Mouse (Mus musculus): ENCODE data around the gene Palld. TPM values are rescaled to one million over a fixed set of nuclear protein-coding genes. Genes with fewer than 3 reads are reported as not detected.

Palld gene
- total RNA-seq, 2 experiments from 2014 or later, result 151 to 156 TPM

DNA sequence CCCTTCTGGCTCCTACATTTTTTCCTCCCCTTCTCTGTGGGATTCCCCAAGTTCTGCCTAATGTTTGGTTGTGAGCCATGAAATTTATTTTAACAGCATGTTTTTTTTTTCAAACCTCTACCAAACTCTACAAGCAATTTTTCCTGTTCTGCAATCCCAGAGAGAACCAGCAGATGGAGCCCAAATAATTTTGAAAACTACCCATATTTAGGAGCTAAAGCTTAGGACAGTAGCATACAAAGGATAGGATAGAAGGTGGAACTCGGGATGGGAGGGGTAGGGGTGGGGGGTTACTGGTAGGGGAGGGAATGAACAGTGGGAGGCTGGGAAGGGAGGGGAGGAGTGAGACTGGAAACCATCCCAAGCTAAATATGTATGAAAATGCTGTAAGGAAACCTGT, 380.4 kb downstream of the Palld start:
- no peak for DNase-seq (ENCODE audit: low spot score in 2 of 2)

DNA sequence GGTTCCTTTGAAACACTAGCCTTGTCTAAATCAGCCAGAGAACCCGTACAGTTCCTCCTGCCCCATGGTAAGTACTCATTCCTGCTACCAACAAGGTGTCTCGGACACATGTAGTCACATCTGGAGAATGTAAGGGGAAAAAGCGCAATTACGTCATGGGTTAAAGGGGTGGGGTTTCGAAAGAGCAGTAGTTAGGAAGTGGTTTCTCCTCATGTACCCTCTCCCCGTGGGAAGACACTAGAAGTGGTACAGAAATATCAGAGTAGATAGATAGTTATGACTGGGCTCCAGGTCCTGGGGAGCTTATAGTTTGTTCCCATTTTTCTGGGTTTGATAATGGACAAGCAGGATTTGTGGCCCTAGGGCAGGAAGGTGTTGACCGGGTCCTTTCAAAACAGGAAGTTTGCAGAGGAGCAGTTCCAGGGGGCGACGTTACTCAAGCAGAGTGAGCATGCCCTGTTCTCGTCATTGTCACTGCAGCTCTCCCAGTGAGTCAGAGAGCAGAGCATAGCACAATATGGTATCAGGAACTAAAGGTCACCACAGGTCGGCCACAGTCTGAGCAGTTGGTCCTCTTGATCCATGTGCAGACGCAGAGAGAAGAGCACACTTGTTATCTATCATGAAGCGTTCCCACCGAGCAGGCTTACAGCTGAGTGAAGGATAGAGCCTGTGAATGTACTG, 384.8 kb downstream of the Palld start:
- DNase-seq (ENCODE audit: low spot score in 2 of 2), result no peak

DNA sequence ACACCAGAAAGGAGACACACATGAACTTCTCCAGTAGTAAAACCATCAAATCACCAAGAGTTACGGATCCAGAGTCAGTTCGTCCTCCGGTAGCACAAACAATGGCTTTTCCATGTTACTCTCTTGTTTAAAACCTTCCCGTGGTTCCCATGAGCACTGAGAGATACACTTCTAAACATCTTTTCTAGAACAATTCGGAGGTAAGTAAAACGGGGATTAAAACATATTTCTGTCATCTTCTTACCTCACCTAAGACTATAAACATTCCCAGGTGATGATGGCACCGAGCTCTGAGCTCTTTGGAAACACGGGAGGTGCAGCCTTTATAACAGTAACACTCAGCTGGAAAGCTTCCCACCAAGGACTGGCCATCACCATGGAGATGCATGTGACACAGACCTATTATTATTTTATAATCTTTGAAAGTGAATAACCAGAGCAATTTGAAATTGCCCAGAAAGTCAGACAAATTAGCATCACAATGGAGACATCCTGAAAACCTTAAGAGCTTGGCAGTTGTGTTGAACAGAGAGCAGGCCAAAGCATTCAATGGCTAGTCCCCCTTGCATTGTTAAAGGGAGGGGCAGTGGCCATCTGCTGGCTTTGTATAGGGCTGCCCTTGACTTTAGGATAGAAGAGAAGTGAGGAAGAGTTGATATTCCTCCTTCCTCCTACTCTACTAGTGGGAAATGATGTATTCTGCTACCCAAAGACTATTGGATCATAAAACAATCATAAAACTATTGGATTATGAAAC, 385.6 kb downstream of the Palld start:
- no peak for DNase-seq (ENCODE audit: low spot score in 2 of 2)

DNA sequence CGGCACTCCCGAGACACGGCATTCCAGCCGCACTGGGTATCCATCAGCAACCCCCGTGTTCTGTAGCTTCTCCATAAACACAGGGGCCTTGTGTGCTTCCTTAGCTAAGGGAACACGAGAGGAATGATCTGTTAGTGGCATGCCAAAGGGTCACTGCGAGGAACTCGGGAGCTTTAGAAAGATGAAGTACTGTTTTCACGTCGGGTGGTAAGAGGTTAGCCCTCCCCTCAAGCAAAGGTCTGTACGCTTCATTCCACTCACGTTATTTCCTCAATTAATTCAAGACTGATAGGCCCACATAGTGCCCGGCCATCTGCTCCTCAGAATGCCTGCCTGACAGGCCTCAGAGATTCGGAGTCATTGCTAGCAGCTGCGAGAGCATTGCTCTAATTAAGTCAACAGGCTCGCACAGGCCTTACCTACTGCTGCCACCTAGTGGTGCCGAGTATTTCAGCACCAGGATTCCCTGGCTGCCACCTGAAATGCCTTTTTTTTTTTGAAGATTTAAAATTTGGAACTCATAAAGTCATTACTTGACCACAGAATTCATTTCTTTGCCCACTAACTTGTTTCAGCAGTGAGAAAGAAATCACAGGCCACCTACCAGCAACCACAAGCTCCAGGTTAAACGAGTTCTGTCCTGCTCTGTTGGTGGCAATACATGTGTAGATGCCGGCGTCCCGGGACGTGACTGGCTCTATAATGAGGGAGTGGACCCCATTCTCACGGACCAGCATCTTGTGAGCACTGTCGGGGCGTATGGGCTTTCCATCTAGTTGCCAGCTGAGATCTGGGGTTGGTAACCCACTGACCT, 386.4 kb downstream of the Palld start:
- peak; percentile 44 to 76 for DNase-seq (ENCODE audit: low spot score in 2 of 2)

DNA sequence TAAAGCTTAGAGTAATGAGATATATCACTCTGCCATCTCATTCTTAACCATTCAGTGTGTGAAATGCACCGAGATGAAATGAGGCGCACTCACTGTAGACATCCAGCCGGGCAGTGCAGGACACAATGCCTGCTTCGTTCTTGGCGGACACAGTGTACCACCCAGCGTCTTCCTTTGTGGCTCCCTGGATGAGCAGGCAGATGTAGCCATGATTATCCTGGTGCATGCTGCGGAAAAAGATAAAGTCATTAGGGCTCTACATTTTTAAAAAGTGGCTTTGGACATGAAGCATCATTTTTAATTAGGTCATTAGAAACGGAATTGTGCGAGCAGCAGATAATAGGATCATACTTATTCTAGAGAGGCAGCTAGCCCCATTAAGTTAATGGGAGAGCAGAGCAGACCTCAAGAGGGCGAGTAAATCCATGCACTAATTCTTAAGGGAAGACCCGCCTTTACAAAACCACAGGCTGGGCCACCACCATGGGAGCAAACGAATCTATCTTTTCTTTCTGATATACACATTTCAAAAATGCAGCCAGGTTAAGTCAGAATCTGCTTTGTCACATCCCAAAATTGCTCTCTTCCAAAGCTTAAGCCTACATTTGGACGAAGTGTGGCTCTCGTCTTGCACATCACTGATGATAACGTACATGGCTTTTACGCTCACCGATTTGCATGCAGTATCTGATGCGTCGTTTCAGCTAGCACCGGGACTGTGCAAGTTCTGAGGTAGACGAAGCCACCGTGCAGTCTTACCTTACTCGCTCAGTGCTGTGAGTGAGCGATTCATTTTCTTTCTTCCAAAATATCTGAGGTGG, 387.2 kb downstream of the Palld start:
- no peak for DNase-seq (ENCODE audit: low spot score in 2 of 2)

DNA sequence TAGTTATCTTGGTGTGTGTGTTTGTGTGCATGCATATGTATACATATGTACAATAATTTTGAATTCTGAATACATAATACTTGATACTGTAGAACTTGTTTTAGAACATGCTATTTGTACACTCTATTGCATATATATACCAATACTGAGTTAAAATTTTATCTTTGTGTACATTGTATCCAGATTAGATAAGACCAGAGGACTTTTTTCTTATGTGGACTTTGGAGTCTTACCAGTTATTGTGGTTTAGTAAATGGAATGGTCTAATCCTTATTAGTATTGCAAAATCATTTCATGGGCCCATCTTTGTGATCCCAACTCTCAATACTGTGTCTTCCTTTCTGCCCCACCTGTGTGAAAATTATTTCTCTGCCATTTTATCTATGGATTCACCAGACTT, 400.2 kb downstream of the Palld start:
- no peak for DNase-seq (ENCODE audit: low spot score in 2 of 2)

DNA sequence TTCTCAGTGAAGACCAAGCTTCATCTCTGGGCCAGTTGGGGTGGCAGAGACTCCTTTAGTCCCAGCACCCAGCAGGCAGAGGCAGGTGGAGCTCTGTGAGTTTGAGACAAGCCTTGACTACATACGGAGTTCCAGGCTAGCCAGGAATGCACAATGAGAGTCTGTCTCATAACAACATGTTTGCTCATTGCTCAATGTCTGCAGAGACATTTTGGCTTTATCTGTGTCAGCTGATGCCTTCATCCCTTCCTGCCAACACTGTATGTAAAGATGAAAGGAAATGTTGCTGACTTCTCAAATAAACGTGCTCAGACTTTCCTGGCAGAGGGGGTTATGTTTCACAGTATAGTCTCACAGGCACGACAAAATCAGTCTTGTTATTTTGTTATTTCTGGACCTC, 401.6 kb downstream of the Palld start:
- no peak for DNase-seq (ENCODE audit: low spot score in 2 of 2)

DNA sequence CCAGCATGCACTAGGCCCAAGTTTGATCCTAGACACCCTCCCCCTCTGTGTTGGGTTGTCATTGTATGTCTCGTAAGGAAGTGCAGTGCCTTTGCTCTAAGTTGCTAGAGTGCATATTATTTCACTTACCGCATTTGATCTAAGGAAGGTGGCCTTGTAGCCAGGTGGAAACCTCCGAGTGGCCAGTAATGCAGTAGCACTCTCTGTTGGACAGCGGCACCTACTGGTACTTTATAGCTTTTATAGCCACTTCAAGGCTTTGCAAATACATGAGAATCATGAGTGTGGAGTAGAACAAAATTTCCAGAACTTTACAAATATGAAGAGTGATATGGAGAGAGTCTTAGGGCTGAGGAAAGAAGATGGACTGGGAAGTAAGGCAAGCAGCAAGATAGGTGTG, 403.5 kb downstream of the Palld start:
- no peak for DNase-seq (ENCODE audit: low spot score in 2 of 2)

DNA sequence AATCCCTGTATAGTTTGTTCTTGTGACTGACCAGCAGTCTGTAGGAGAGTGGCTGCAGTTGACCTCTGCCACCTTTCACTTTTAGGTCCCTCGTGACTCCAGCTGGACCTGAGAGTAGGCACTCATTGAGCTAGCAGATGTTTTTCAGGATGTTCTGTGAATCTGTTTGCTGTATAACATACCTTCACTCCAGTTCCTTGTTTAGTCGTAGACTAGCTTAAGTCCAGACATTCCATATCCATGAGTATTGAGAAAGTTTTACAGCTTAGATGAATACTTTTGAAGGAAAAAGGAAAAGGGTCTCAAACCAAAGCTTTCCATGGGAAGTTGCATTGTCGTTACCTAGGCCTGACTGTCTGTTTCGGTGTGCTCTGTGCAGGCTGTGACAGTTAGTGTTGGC, 405.4 kb downstream of the Palld start:
- DNase-seq (ENCODE audit: low spot score in 2 of 2), result no peak

DNA sequence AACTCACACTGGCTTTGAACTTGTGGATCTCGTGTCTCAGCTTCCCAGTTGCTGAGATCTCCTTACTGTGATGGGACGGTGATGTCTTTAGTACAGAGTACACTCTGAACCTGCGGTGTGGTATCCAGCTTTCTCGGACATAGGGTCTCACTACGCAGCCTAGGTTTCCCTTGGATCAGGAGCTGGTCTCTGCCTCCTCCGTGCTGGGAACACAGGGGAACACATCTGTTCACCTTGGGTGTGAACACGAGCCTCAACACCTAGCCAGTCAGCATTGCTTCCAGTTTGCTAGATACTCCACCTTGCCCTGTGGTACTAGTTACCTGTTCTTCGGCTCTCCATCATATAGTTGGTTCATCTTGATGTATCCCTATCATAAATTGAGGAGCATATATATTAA, 413.9 kb downstream of the Palld start:
- DNase-seq (ENCODE audit: low spot score in 2 of 2), result no peak

DNA sequence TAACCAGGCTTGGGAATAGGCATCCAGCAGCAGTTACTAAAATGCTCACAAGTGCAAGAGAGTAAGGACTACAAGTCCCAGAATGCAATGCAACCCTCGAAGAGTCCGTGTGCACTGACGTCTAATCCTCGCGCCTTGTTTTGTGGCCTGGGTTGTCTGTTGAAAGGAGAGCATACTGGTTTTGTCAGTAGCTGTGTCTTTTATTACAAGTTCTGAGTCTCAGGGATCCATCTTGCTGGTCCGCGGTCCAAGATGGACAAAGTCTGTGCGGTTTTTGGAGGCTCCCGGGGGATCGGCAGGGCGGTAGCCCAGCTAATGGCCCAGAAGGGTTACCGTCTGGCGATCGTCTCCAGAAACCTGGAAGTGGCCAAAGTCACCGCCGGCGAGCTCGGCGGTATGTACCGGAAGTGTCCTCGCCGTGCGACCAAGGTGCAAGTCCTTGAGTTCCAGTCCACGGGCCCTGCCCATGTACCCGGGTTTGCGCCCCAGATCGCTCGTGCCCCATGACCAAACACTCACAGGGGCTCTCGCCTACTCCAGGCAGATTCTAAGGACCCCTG, 414.8 kb downstream of the Palld start, which contains the start of gene Cbr4:
Gene Cbr4, plus strand, starts transcription at position 138 of the 560 bp plus-strand sequence.
- peak; percentile 54 to 85 for DNase-seq (ENCODE audit: low spot score in 2 of 2)

DNA sequence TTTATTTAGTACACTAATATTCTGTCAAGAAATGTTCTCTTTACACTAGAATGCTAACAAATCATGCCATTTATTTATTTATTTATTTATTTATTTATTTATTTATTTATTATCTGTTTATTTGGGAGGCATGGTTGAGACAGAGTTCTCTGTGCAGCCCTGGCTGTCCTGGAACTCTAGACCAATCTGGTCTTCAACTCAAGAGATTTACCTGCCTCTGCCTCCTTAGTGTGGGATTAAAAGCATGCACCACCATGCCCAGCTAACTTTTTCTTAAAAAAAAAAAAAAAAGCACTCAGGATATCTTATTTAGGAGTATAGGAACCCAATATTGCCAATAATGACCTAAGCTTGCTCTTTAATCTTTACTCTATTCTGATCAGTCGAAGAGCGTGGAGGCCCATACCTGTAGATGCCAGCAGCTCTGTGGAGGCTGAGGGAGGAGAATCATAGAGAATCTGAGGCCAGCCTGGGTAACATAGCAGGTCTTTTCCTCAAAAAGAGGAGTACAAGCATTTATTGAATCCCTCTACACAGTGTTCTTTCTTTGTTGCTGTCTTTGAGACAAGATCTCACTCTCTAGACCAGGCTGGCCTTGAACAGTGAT, 415.5 kb downstream of the Palld start:
- no peak for DNase-seq (ENCODE audit: low spot score in 2 of 2)

DNA sequence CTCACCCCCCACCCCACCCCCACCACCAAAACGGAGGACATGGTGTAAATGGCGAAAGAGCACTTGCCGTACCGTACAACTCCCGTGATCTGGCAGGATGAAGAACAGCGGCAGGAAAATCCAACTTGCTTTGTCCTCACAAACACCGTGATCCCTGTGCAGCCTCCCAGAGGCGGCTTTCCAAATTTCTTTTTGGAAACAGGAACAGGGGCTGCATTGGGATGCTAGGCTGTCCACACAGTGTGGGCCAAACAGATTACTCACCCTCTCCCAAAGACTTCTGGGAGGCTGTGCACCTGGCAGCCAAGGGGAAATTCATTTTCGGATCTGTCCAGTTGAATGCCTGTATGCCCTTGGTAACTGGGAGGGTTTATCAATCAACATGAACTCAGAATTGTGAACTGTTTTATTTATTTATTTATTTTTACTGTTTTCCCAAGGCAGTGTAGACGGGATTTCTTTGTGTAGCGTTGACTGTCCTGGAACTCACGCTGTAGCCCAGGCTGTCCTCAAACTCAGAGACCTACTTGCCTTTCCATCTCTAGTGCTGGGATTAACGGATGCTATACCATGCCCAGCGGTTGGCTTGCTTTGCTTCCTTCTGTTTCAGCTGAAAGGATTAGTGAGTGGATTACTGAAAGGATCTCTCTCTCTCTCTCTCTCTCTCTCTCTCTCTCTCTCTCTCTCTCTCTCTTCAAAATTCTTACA, 422.1 kb downstream of the Palld start:
- peak in 1 of 2 experiments; percentile 18 for DNase-seq (ENCODE audit: low spot score in 2 of 2)

DNA sequence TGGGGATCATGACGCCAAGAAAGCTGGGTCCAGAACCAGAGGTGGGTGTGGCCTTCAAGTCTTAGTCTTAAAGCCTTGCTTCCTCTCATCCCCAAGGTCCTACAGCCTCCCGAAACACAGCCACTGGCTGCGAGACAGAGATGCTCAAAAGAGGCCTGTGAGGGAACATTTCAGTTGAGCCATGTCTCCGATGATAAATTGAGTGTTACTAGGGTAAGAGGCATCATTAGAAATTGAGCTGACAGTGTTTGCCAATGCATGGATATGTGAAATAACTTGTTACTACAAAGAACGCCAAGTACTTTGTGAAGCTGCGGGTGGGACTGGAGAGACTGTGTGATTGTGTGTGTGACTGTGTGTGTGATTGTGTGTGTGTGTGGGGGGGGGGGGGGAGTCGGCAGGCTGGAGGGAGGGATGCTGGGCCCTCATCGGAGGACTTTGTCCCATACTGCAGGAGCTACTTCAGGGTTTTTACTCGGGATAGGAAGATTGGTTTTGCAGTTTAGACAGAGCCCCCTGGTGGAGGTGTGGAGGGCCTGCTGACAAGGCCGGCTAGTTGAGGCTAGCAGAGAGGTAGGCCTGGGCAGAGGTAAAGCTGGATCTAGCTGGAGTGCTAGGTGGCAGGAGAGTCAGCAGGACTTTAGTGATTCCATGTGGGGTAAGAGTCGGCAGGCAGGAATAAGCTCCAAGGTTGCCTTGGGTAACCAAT, 422.8 kb downstream of the Palld start:
- DNase-seq (ENCODE audit: low spot score in 2 of 2), result peak; percentile 50 to 66

DNA sequence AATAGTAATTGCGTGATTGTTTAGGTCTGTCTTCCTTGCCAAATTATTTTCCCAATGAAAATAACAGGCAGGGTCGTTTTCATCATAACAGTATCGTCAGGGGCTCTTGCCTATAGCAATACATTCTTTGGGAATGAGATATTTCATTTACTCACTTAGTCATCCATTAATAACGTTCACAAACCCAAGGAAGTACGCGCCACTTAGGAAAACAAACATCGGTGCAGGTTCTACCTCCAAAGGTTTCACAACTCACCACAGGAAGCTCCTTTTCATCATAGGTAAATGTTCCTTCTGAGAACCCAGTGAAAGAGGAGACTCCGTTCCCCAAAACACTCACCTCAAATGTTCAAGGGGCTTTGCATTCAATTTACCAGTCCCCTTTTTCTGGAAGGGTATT, 423.7 kb downstream of the Palld start:
- DNase-seq (ENCODE audit: low spot score in 2 of 2), result no peak

DNA sequence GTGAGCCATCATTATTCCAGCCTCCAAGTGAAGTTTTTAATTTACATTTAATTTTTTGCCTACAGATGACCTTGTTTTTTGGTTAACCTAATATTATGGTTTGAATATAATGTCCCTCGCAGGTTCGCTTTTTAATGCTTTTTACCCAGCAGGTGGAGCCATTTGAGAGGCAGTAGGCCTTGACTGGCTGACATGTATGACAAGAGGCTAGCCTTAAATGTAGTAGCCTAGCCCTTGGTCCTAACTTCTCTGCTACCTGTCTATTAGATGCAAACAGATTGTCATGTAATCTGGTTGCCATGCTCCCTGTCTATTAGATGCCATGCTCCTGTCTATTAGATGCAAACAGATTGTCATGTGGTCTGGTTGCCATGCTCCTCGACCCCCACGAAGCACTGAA, 424.3 kb downstream of the Palld start:
- DNase-seq (ENCODE audit: low spot score in 2 of 2), result no peak

DNA sequence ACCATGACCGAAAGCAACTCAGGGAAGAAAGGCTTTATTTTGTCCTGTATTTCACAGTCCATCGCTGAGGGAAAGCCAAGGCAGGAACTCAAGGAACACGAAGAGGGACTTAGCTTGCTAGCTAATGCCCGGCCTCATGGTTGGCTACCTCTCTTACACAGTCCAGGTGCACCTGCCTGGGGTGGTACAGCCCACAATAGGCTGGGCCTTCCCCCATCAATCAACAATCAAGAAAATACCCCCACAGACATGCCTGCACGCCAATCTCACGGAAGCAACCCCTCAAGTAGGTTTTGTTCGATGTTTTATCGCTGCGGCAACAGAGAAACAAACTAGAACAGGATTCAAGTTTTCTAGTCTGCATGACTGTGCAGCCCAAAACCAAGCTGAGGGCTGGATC, 426.3 kb downstream of the Palld start:
- DNase-seq (ENCODE audit: low spot score in 2 of 2), result no peak

DNA sequence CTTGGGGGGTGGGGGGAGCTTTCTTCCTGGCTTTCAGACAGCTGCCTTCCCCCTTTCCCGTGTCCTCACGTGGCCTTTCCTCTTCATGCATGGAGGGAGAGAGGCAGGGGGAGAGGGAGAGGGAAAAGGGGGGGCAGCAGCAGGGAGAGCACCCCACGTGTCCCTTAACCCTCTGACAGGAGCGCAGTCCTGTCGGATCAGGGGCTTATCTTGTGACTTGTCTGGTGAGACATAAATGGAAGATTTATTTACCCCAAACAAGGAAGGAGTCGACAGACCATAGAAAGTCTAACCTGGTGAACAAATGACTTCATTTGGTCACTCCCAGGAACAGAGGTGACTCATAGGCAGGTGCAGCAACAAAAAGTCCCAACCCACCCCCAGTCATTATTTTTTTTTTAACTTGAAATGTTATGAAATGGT, 427.2 kb downstream of the Palld start:
- DNase-seq (ENCODE audit: low spot score in 2 of 2), result no peak

DNA sequence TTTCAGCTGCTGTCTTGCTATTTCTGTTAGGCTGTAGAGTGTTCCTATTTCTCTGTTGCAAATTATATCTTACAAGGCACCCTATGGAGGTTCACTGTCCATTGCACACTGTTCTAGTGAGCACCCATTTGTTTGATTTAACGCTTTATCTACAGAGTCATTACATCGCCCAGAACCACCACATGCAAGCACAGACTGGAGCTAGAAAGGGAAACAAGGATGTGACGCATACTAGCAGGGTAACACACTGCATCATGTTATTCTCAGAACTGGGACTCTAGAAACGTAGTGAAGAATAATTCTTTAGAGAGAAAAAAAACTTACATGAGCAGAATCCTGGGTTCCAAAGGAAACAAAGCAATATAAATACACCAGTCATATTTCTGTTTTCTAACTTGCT, 432.3 kb downstream of the Palld start:
- DNase-seq (ENCODE audit: low spot score in 2 of 2), result no peak
